Mouse (Mus musculus) gastrocnemius, postnatal 4 days (tissue): ENCODE results near the gene Rrp8. TPM values are rescaled to one million over a fixed set of nuclear protein-coding genes. Genes with fewer than 3 reads are reported as not detected.
A peak's percentile ranks its signal among the peaks of the same experiment; 100 is the strongest.
"Not testable (repeated sequence)": the region's sequence is repeated elsewhere in the genome, so short reads cannot be mapped to it uniquely, and the experiment has no call there.

ENCODE experiments used
- DNase-seq, 2 experiments: peaks; one replicate each; pipeline ENCODE4 v3.0.0; 2021 to 2022; ENCODE audit warnings: low spot score in 2 of 2, mixed read lengths in 2 of 2
- total RNA-seq, 2 experiments: library from RNA; stranded (reverse); gene quantifications; 2 replicates each; pipeline ENCODE4 v1.2.3; 2021

Rrp8 gene
- total RNA-seq, 2 experiments from 2014 or later = 14.5 to 16.9 TPM

DNA sequence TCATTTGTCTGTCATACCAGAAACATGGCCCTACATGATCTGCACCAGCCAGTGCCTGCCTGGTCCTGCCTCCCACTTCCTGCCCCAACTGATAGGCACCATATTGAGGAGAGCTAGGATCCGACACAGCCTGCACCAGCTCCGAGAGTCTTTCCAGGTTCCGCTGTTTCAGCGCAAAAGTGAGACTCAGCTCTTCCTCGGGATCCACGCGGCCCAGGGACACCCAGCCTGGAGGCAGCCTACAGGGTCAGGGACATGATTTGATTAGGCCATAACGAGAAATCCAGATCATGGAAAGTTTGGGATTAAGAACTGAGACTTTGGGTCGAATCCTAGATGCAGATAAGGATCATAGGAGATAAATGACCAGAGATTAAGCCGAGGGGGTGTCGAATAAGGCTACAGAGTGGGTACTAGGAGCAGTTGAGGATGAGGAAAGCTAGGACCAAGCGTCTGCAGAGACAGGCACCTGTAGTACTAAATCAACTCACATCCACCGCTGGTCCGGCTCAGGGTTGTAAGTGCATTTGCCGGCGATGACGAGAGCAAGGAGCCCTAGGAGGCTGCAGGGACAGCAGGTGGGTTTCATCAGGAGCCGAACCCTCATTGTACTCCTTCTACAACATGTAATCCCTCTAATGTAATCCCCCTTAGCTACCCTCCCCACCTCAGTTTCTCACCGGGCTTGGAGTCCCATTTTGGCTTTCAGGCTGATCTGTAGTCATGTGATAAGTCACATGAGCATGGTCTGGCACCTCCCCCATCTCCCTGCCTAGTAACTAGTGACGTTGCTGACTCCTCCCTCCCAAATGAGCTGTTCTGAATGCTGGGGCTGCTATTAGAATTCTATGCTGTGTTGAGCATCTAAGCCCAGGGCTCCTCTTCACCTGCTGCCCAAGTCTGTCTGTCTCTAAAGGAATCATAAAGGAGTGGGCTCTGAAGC is 14.6 kb upstream of the Rrp8 start, which contains the start of gene Tpp1:
TSS of gene Tpp1 (minus strand) at position 745 of the 943 bp plus-strand sequence.
- DNase-seq = peak; percentile 74 to 84

DNA sequence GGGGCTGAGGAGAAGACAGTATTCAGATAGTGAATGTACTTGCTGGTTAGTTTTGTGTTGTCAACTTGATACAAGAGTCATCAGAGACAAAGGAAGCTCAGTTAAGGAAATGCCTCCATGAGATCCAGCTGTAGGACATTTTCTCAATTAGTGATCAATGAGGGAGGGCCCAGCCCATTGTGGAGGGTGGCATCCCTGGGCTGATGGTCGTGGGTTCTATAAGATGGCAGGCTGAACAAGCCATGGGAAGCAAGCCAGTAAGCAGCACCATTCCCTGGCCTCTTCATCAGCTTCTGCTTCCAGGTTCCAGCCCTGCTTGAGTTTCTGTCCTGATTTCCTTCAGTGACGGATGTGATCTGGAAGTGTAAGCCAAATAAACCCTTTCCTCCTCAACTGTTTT is 10.6 kb upstream of the Rrp8 start:
- DNase-seq = no peak

DNA sequence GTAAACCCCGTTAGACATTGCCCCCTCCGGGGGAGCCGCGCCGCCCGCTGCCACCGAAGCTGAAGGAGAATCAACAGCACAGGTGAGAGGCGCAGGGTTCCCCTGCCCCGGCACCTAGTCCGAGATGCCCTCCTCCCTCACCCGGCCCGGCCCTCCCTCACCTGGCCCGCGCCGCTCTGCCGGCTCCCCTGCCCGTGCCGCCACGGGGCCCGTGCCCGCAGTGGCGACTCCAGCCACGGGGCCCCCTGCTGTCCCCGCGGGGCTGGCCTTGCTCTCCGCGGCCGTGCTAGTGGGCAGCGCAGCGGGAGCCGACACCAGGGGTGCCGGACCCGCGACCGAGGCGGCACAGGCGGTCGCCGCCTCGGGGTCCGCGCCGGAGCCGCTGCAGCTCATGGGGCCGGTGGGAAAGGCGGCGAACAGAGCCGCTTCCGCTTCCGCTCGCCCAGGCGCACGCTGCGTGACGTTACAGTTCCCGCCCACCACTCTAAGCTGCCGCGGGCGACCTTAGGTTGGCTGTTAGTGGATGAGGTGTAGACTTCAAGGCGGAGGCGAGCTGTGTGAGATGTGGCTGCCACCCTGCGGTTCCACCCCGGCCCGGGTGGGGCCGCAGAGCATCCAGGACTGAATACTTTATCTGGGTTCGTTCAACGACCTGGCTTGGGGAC is 6.9 kb upstream of the Rrp8 start, which contains the start of gene Taf10:
TSS of gene Taf10 (minus strand) at position 436 of the 665 bp plus-strand sequence.
- peak; percentile 67 to 85 for DNase-seq

DNA sequence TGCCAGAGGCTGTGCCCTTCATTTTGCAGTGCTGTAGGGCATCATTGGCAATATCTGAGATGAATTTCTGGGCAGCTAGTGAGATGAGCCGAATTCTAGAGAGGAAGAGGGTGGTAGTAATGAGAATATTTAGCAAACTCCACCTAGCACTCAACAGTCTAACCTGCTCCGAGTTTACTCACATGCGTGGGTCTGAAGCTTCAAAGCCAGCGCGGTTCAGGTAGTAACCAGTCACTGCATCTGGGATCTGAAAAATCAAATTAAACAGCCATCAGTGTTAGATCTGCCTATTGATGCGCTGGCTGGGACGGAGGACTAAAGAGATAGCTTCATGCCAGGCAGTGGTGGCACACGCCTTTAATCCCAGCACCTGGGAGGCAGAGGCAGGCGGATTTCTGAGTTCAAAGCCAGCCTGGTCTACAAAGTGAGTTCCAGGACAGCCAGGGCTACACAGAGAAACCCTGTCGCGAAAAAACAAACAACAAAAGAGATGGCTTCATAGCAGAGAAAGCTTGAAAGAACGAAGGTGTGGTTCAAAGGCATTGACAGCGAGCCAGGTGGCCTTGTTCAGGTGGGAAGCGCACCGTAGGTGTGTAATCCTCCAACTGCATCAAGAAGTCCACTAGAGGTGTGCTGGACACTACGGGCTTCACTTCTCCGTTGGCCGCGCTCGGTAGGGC is 6.2 kb upstream of the Rrp8 start:
- DNase-seq = not testable (repeated sequence)

DNA sequence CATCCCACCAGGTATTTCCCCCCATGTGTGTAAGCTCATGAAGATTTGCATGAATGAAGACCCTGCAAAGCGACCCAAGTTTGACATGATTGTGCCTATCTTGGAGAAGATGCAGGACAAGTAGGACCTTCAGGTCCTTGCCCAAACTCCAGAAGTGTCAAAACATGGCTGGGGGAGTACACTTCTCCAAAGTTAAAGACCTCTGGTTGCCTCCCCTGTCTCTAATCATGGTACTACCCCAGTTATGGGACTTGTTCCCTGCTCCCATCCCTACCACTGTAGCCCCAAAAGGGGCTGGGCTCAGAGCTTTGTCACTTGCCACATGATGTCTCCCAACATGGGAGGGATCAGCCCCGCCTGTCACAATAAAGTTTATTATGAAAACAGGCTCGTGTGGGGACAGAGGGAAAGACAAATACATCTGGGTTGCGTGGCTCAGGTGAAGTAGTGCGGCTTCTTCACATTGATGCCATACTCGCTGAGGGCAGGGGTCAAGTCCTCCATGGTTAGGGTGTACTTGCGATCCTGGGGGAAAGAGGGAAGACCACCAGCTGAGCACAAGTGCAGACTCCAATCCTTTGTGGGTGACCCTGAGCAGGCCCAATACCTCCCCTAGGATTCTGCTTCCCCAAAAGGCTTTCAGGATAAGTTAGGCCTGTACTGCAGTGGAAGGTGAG is 5.5 kb upstream of the Rrp8 start:
- not testable (repeated sequence) for DNase-seq

DNA sequence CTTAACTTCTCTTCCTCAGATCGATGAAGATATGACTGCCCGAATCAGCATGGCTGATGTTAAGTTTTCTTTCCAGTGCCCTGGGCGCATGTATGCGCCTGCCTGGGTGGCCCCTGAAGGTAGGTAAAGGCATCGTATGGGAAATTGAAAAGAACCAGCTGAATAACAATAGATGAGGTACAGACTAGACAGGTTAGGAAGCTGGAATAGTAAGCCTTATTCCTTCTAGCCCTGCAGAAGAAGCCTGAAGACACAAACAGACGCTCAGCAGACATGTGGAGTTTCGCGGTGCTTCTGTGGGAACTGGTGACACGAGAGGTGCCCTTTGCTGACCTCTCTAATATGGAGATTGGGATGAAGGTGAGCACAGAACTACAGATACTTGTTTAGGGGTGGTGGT is 4.8 kb upstream of the Rrp8 start:
- no peak for DNase-seq

DNA sequence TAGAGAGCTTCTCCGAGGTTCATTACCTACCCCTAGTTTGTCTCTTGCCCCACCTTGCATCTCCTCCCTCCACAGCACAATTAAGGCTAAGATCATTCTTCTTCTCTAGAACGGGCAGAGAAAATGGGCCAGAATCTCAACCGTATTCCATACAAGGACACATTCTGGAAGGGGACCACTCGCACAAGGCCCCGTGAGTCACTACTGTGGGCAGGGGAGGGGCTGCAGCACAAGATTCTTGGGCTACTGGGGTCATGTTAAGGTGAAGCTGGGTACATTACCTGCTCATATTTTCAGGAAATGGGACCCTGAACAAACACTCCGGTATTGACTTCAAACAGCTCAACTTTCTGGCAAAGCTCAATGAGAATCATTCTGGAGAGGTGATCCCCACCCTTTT is 3.7 kb upstream of the Rrp8 start:
- DNase-seq = no peak

DNA sequence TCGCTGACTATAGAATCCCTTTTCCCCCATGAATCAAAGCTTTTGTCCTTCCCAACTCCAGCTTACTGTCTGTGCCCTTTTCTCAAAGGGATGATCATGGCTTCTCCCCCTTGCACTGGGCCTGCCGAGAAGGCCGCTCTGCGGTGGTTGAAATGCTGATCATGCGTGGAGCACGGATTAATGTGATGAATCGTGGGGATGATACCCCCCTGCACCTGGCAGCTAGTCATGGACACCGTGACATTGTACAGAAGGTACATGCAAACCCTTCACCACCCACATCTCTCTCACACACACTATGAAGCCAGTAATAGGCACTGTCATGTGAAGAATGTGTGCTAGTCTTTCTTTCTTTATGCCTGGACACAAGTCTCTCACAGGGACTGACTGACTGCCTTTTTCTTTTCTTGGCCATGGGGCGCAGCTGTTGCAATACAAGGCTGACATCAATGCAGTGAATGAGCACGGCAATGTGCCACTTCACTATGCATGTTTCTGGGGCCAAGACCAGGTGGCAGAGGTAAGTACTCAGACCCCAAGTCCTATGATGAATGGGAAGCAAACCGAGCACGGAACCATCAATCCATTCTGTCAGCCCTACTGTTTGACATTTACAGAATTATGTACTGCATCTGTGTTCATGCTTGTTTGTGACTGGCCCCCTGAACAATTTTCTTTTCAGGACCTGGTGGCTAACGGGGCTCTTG is 3.1 kb upstream of the Rrp8 start:
- no peak for DNase-seq

DNA sequence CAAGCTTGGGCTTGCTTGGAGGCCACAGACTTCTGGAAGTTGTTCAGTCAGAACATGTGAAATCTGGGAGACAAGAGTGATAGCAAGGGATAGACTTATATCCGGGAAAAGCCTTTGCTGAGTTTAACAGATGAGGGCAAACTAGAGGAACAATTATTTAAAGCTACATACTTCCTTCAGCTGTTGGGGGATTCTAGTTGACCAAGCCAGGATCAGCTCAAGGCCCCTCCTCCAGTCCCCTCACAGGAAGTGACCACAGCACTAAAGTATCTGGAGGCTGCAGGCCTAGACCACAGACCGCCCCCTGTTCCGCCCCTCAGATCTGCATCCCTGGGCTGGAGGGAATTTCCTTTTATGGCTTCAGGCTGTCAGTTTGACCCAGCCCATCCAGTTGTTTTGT is 1.8 kb upstream of the Rrp8 start:
- DNase-seq = peak in 1 of 2 experiments; percentile 65

DNA sequence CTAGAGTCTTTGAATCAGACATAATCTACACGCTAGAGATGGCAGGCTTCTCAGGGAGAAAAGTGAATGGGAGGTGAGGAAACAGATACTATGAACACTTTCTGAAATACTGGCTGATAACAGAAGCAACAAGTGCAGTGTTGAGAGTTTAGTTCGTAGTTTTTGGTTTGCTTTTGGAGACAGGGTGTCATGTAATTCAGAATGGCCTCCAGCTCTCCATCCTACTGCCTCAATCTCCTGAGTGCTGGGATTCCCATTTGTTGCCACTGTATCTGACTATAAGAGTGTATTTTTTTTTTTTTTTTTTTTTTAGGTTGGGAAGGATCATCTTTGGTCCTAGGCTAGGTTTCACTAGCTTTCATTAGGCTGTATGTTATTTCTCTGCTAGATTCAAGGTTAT is 1.1 kb upstream of the Rrp8 start:
- DNase-seq = no peak

DNA sequence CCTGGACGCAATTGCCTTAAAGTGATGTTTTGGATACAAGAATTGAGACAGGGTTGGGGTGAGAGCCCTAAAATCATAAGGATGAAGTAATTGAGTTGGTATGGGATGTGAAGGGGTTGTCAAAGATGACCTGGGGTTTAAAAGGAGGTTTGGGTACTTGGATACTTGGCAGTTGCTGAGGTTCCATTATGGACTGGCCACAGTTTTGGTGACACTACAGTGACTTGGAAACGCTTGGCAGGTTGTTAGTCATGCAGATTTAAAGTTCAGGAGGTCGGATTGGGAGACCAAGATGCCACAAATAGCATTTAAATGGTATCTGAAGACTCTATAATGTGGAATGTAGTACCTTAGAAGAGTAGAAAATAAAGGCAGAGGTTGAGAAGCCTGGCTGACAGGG is 463 bp upstream of the Rrp8 start:
- DNase-seq = no peak

DNA sequence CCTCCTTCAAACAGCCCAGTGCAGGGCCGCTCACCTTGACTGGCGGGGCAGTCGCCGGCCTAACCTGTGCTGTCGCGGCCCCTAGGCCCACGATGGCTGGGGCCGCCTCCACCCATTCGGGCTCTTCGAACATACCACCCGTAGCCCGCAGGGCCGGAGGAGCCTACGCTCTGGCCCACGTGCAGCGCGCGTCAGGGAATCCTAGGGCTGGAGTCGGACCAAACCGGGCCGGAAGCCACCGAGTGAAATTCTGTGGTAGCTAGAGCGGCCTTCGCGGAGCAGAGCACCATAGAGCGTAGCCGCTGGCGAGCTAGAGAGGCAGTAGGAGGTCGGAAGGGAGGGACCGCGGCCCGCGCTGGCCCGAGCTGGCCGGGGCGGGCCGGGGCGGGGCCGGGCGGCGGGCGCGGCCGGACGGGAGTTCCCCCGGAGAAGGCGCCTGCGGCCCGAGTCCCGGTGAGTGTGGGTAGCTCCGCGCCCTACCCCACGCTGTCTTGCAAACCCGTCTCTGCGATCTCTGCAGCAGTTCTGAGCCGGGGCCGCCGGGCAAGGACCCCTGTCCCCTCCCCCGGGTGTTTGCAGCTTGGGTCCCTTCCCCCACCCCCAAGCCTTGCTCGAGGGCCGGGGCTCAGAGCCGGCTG is 802 bp downstream of the Rrp8 start, which contains the start of gene Ilk:
TSS of gene Ilk (plus strand) at position 329 of the 638 bp plus-strand sequence.
- DNase-seq = peak; percentile 84 to 91

DNA sequence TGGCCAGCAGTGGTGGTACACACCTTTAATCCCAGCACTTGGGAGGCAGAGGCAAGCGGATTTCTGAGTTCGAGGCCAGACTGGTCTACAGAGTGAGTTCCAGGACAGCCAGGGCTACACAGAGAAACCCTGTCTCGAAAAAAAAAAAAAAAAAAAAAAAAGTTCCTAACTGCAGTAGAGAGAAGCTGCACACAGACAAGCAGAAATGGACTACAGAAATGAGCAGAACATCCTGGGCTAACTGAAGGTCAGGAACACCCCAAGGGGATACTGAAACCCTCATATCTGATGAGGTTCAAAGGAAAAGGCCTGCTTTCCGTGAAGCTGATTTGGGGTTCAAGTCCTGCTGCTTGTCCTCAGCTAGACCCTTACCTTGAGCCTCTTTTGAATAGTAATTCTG is 1.7 kb downstream of the Rrp8 start:
- DNase-seq = not testable (repeated sequence)

DNA sequence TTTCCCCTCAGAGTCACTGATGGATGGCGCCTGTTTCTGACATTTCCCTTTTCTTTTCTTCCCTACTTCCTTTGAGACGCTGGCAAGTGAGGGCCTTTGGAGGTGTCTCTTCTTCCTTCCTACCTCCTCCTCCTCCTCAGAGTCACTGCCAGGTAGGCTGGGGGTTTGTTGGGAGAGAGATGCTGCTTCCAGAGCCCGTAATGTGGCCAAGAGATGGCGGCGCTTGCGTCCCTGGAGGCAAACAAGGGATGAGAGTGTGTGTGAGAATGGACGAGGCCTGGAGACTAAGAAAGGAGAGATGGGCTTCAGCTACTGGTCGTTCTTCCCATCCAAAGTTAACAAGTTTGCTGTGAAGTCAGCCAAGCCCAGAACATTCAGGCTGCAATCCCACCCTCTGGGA is 2.4 kb downstream of the Rrp8 start:
- no peak for DNase-seq

DNA sequence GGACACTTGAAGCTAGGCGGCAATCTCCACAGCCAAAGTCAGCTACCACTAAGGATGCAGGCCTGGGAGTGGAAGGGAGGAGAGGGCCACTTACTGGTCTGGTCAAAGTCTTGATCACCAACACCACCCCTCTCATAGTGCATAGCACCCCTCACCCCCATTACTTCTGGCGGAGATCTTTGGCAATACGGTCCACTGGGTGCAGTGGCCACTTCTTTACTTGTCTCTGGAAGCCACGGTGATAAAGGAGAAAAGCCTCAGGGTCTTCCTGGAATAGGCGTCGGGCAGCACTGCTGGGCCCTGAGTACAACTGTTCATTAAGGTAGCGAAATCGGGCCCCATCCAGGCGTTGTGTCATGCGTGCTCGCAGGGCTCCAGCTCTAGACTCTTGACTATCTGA is 3.3 kb downstream of the Rrp8 start:
- DNase-seq = no peak

DNA sequence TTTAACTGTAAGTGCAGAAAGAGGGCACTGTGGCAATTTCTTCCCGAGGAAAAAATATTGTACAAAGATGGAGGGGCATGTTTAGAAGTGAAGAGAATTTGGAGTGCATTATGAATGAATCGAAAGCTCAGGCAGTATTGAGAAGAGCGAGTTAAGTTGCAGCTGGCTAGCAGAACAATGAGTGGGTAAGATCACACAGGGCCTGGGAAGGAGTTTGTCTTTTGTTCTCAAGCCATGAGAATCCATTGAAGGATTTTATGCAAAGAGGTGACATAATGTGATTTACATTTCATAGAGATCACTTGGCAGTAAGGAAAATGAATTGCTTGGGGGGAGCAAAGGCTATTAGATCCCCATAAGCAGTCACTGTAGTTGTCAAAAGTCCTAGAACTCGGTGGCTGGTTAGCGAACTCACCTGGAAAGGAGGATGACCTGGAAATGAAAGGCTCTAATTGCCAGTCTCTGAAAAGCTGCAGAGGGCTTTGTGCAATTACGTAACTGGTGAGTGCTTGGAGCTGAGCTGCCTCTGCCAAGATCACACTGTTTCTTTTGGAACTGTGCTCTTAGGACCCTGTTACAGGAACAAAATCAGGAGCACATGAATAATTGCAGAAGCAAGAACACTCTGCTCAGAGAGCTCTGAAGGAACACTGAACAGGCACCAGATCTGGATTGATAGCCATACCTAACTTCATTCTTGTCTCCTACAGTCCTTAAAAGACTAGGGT is 8.3 kb downstream of the Rrp8 start:
- DNase-seq = no peak

DNA sequence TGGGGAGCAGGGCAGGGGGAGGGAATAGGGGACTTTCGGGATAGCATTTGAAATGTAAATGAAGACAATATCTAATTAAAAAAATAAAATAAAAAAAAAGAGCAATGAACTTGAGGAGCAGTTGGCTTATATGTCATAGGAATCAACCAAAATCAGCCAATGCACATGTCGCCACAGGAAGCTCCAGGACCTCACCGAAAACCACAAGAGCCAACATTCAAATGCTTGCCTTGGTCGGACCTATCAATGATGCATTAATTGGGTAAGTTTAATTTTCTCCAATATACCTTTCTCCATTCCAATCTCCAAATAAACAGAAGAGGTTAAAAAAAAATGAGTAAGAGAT is 10.2 kb downstream of the Rrp8 start:
- DNase-seq = no peak

DNA sequence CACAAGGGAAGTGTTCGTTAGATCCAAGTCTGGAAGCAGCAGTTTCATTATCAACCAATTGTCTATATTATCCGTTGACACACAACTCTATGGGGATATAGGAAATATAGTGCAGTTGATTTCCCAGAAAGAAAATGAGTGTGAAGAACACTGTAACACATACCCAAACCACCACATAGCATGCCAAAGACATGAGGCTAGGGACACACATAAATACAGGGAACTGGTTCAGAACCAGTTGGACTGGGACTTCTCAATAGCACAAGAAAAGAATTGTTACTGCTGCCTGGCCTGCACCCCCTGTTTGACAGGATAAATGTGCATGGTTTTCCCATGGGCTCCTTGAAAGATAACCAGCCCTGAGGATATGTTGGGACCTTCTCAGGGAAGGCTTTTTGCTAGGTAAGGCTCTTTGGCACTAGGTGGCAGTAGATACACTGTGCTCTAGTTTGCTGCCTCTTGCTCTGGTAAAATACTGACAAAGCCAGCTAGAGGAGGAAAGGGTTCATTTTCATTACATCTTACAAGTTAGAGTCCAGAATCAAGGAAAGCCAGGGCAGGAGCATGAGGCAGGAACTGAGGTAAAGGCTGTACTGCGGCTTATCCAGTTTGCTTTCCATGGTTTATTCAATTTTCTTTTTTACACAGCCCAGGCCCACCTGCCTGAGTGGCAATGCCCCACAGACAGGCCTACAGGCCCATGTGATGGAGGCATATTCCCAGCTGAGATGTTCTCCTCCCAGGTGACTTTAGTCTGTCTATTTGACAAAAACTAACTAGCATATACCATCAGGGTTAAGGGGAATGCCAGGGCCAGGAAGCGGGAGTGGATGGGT is 10.8 kb downstream of the Rrp8 start:
- no peak for DNase-seq
